Mouse (Mus musculus) ES-E14 (cell line): ENCODE measurements around the gene Gm10837. TPM values are rescaled to one million over a fixed set of nuclear protein-coding genes. Genes with fewer than 3 reads are reported as not detected.

Experiments used
- DNase-seq: peaks from one replicate; pipeline ENCODE4 v3.0.0-alpha.2; 2013; ENCODE audit warnings: low read depth, low spot score
- H3K27ac ChIP-seq: 2 replicates; pipeline ENCODE4 v1.5.1; 2012; ENCODE audit warnings: low read depth, mild to moderate bottlenecking, low read length, moderate library complexity, mixed read lengths; ENCODE audit not compliant: poor library complexity, insufficient read depth, severe bottlenecking
- H3K36me3 ChIP-seq: 2 replicates; pipeline ENCODE4 v1.6.1; 2012; ENCODE audit warnings: mild to moderate bottlenecking, low read length, moderate library complexity, mixed read lengths; ENCODE audit not compliant: control insufficient read depth, poor library complexity, insufficient read depth, severe bottlenecking
- H3K4me1 ChIP-seq, 2 experiments: fragments of 150-350 bp in 1 of 2; sonication (generic) in 1 of 2; 2 replicates each; pipeline ENCODE4 v1.6.1; 2012; ENCODE audit warnings: low read length in 2 of 2, mild to moderate bottlenecking in 1 of 2, mixed read lengths in 1 of 2; ENCODE audit not compliant: control insufficient read depth in 2 of 2, insufficient read depth in 2 of 2, poor library complexity in 1 of 2
- H3K4me3 ChIP-seq, 2 experiments: fragments of 150-350 bp in 1 of 2; sonication (generic) in 1 of 2; 2 replicates each; pipeline ENCODE4 v1.5.1; 2012; ENCODE audit warnings: low read length in 2 of 2, low read depth in 1 of 2, mild to moderate bottlenecking in 1 of 2, mixed read lengths in 1 of 2; ENCODE audit not compliant: insufficient read depth in 1 of 2, poor library complexity in 1 of 2, severe bottlenecking in 1 of 2
- H3K9ac ChIP-seq: 2 replicates; pipeline ENCODE4 v1.6.1; 2012; ENCODE audit warnings: low read depth, mild to moderate bottlenecking, low read length, mixed read lengths; ENCODE audit not compliant: poor library complexity, insufficient read depth, severe bottlenecking
- H3K9me3 ChIP-seq: fragments of 150-350 bp; sonication (generic); 2 replicates; pipeline ENCODE4 v1.6.1; 2012; ENCODE audit warnings: low read depth, mild to moderate bottlenecking, low read length; ENCODE audit not compliant: control insufficient read depth, insufficient read depth
- CHD2 ChIP-seq: IDR thresholded peaks from 2 replicates; pipeline ENCODE4 v1.6.1; 2014; ENCODE audit warnings: mild to moderate bottlenecking, low read depth, low read length, inconsistent platforms
- HCFC1 ChIP-seq: IDR thresholded peaks from 2 replicates; pipeline ENCODE4 v1.6.1; 2012; ENCODE audit warnings: low read length, inconsistent platforms, borderline replicate concordance; ENCODE audit not compliant: insufficient read depth
- MAFK ChIP-seq: IDR thresholded peaks from 2 replicates; pipeline ENCODE4 v1.6.1; 2014; ENCODE audit warnings: mild to moderate bottlenecking, low read depth, low read length, inconsistent platforms; ENCODE audit not compliant: insufficient read depth
- ZC3H11A ChIP-seq: IDR thresholded peaks from 2 replicates; pipeline ENCODE4 v1.6.1; 2012; ENCODE audit warnings: low read depth, mild to moderate bottlenecking, inconsistent platforms, low read length, borderline replicate concordance
- ZNF384 ChIP-seq: IDR thresholded peaks from 2 replicates; pipeline ENCODE4 v1.6.1; 2012; ENCODE audit warnings: low read depth, low read length, inconsistent platforms
- in situ Hi-C, 2 experiments: fragments of 600-800 bp; cut with MboI; formaldehyde crosslinking; loops; one replicate each; pipeline ENCODE4 v1.15.1; 2025; ENCODE audit warnings: low sequenced_read_pairs in 2 of 2, inconsistent platforms in 1 of 2; ENCODE audit not compliant: unreplicated experiment in 2 of 2
- total RNA-seq: library from RNA; depleted of rRNA; stranded (reverse); fragments of 300-350 nt; gene quantifications from 2 replicates; pipeline ENCODE4 v1.2.3, GENCODE M21; 2012

Gene Gm10837
- total RNA-seq, 1 experiment: not detected

GRCm38 (mm10) chr14:122489041-122489440 lies 1.3 kb upstream of the Gm10837 start:
- Histone ChIP-seq H3K4me1 (peaks cover 0 to 2% of the 10 kb centered on the region in 2 experiments; a peak in 2 of 4 replicates), H3K9me3 (no peaks in the 10 kb centered on the region), H3K27ac (no peak overlapping the region), H3K36me3 (no peaks in the 10 kb centered on the region), H3K9ac (no peak overlapping the region), H3K4me3 (no peak overlapping the region)
- no peak for DNase-seq
- TF ChIP-seq ZC3H11A (no peak), ZNF384 (no peak), MAFK (no peak), HCFC1 (no peak), CHD2 (no peak)
- in situ Hi-C loops: no loop called here

- in situ Hi-C loops: no loop called here
- no peak for TF ChIP-seq MAFK
- no peak for TF ChIP-seq ZC3H11A
- no peak for TF ChIP-seq CHD2
- no peak for TF ChIP-seq HCFC1
- no peak for TF ChIP-seq ZNF384
- Histone ChIP-seq H3K9me3 (no peaks in the 10 kb centered on the region), H3K27ac (no peak overlapping the region), H3K9ac (no peak overlapping the region), H3K4me3 (peak overlapping the region in 1 of 2 experiments; percentile 61; a peak in 2 of 4 replicates), H3K36me3 (no peaks in the 10 kb centered on the region), H3K4me1 (no peaks in the 10 kb centered on the region; a peak in 1 of 4 replicates)
- DNase-seq: no peak
These were observed 536 bp upstream of the Gm10837 start for GRCm38 (mm10) chr14:122489686-122490414.

GRCm38 (mm10) chr14:122491521-122491920 lies 1.1 kb downstream of the Gm10837 start:
- H3K9ac ChIP-seq: no peak overlapping the region
- H3K9me3 ChIP-seq: no peaks in the 10 kb centered on the region
- no peak overlapping the region for H3K27ac ChIP-seq
- TF ChIP-seq ZC3H11A (no peak), CHD2 (no peak), HCFC1 (no peak), MAFK (no peak), ZNF384 (no peak)
- no peaks in the 10 kb centered on the region; a peak in 1 of 4 replicates for H3K4me1 ChIP-seq
- no peak for DNase-seq
- no peak overlapping the region for H3K4me3 ChIP-seq
- no peaks in the 10 kb centered on the region for H3K36me3 ChIP-seq
- in situ Hi-C loops: no loop called here

GRCm38 (mm10) chr14:122492015-122492414 lies 1.6 kb downstream of the Gm10837 start:
- DNase-seq: no peak
- H3K36me3 ChIP-seq: no peaks in the 10 kb centered on the region
- in situ Hi-C loops: no loop called here
- H3K27ac ChIP-seq: no peak overlapping the region
- no peak overlapping the region for H3K9ac ChIP-seq
- no peaks in the 10 kb centered on the region; a peak in 1 of 4 replicates for H3K4me1 ChIP-seq
- TF ChIP-seq HCFC1 (no peak), ZNF384 (peak; percentile 83), CHD2 (no peak), MAFK (no peak)
- H3K9me3 ChIP-seq: no peaks in the 10 kb centered on the region
- H3K4me3 ChIP-seq: no peak overlapping the region

GRCm38 (mm10) chr14:122509058-122509457 lies 18.7 kb downstream of the Gm10837 start:
- in situ Hi-C loops: no loop called here
- no peak overlapping the region for H3K9ac ChIP-seq

More at GRCm38 (mm10) chr14:122509058-122509457, 18.7 kb downstream of the Gm10837 start:
- Histone ChIP-seq H3K4me1 (no peaks in the 10 kb centered on the region), H3K4me3 (no peak overlapping the region), H3K27ac (no peak overlapping the region), H3K9me3 (no peaks in the 10 kb centered on the region), H3K36me3 (no peaks in the 10 kb centered on the region)
- TF ChIP-seq ZC3H11A: no peak
- TF ChIP-seq HCFC1: no peak
- no peak for TF ChIP-seq MAFK
- TF ChIP-seq ZNF384: no peak
- no peak for TF ChIP-seq CHD2
- DNase-seq: no peak
